Mouse (Mus musculus): ENCODE data around the gene Slc22a20. TPM values are rescaled to one million over a fixed set of nuclear protein-coding genes. Genes with fewer than 3 reads are reported as not detected.
A peak's percentile ranks its signal among the peaks of the same experiment; 100 is the strongest.

Slc22a20 gene
- polyA plus RNA-seq, 1 experiment from 2014 or later, result not detected

DNA sequence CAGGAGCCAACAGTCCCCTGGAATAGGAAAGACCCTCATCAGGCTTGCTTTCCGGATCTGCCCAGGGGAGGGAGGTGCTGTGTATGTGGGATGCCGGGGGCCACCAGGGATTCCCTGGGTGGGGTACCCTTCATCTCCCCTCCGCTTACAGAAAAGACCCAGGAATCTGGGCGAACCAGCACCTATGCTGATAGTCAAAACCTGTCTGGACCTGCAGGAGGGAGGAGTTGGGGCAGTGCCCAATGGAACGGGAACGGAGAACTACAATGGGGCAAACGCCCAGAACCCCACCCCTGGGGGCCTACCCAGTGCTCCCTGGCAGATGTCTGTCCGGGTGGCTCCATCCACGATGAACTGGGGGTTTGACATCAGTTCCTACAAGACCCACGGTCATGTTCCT lies 27.7 kb upstream of the Slc22a20 start:
- H3K4me2 ChIP-seq, result 0 out of 2 replicates have a peak overlapping the region, but pooled peaks have one; percentile 82
- H3K4me3 ChIP-seq, result no peak overlapping the region; the same call in 1 of the 2 replicates
- no peaks in the 10 kb centered on the region for H3K9me3 ChIP-seq
- peaks cover 9% of the 10 kb centered on the region for H3K27me3 ChIP-seq
- peak overlapping the region; percentile 16; the same call in 1 of the 2 replicates for H3K9ac ChIP-seq
- 78% methylated on average over 10 of the region's 10 CpGs for WGBS
- peaks cover 11% of the 10 kb centered on the region for H3K36me3 ChIP-seq
- peaks cover 27% of the 10 kb centered on the region for H3K4me1 ChIP-seq
- no peak for ATAC-seq (ENCODE audit: insufficient number of reproducible peaks, insufficient read depth, low FRiP score, low TSS enrichment, low read depth)
- no peak overlapping the region for H3K27ac ChIP-seq

DNA sequence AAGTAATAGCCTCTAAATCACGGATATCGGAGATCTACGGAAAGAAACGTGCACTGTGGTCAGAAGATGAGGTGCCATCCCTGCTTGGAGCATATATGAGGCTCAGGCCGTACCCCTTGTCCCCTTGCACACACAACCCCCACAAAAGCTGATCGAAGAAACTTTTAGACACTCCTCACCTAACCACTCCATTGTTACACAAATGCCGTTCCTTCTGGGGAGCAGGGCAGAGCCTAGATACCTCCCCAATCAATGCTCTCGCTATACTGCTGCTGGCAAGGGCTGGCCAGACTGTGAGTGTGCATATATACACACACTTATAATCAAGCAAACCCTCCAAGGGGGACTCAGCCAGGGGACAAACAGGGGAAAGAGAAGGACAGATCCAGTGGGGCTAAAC lies 23.2 kb upstream of the Slc22a20 start:
- peaks cover 26% of the 10 kb centered on the region for H3K36me3 ChIP-seq
- peaks cover 6% of the 10 kb centered on the region for H3K4me1 ChIP-seq
- no peak overlapping the region for H3K4me2 ChIP-seq
- 78% methylated on average over 8 of the region's 8 CpGs for WGBS
- H3K27ac ChIP-seq, result no peak overlapping the region
- no peak for ATAC-seq (ENCODE audit: insufficient number of reproducible peaks, insufficient read depth, low FRiP score, low TSS enrichment, low read depth)
- H3K27me3 ChIP-seq, result no peaks in the 10 kb centered on the region; the same call in 1 of the 2 replicates
- no peak overlapping the region for H3K4me3 ChIP-seq
- H3K9ac ChIP-seq, result no peak overlapping the region
- no peaks in the 10 kb centered on the region for H3K9me3 ChIP-seq

DNA sequence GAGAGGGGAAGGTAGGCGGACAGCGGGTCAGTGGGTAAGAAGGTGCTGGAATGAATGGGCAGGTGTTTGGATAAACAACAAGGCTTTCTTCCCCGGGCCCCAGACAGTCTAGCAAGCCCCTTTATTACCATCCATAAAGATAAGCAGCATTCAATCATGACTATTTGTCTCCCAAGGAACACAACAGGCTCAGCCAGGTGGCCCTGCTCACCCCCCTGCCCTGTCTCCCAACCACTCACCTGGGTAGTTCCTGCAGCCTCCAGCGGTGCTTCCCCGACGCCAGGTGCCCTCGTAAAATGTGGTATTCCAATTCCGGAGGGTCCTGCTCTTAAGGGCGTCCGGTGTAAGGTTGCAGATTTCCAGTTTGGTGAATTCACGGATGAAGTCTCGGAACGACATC lies 21.1 kb upstream of the Slc22a20 start:
- H3K9ac ChIP-seq, result no peak overlapping the region
- no peaks in the 10 kb centered on the region for H3K4me1 ChIP-seq
- H3K4me2 ChIP-seq, result no peak overlapping the region
- no peaks in the 10 kb centered on the region for H3K9me3 ChIP-seq
- no peak overlapping the region for H3K4me3 ChIP-seq
- peaks cover 26% of the 10 kb centered on the region for H3K36me3 ChIP-seq
- H3K27me3 ChIP-seq, result no peaks in the 10 kb centered on the region
- 77% methylated on average over 13 of the region's 13 CpGs for WGBS
- H3K27ac ChIP-seq, result no peak overlapping the region
- no peak for ATAC-seq (ENCODE audit: insufficient number of reproducible peaks, insufficient read depth, low FRiP score, low TSS enrichment, low read depth)

- Histone ChIP-seq H3K36me3 (peaks cover 26% of the 10 kb centered on the region), H3K27ac (no peak overlapping the region), H3K27me3 (no peaks in the 10 kb centered on the region), H3K4me1 (no peaks in the 10 kb centered on the region), H3K4me3 (no peak overlapping the region), H3K9ac (no peak overlapping the region), H3K9me3 (no peaks in the 10 kb centered on the region), H3K4me2 (no peak overlapping the region)
- no peak for ATAC-seq (ENCODE audit: insufficient number of reproducible peaks, insufficient read depth, low FRiP score, low TSS enrichment, low read depth)
- 59% methylated on average over 11 of the region's 11 CpGs for WGBS
Measured at GRCm38 (mm10) chr19:6005541-6005940, 19.6 kb upstream of the Slc22a20 start.

DNA sequence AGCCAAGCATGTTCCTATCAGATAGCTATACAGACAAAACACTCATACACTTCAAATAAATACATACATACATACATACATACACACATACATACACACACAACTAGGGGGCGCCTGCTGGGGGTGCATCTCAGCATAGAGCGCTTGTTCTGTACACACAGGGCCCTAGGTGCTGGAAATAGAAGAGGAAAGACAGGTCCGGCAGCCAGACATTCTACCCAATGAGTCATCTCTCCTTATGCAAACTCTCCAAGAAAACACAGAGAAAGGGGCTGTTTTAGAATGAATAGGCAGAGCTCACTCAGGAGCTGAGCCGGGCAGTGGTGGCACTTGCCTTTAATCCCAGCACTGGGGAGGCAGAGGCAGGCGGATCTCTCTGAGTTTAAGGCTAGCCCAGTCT lies 14.0 kb upstream of the Slc22a20 start:
- Histone ChIP-seq H3K36me3 (0 out of 2 replicates have a peak, but pooled peaks cover 10% of the 10 kb centered on the region), H3K27ac (no peak overlapping the region), H3K27me3 (no peaks in the 10 kb centered on the region), H3K9ac (no peak overlapping the region), H3K4me1 (no peaks in the 10 kb centered on the region), H3K4me3 (no peak overlapping the region), H3K9me3 (no peaks in the 10 kb centered on the region), H3K4me2 (no peak overlapping the region)
- ATAC-seq (ENCODE audit: insufficient number of reproducible peaks, insufficient read depth, low FRiP score, low TSS enrichment, low read depth), result no peak
- 77% methylated on average over 5 of the region's 5 CpGs for WGBS

DNA sequence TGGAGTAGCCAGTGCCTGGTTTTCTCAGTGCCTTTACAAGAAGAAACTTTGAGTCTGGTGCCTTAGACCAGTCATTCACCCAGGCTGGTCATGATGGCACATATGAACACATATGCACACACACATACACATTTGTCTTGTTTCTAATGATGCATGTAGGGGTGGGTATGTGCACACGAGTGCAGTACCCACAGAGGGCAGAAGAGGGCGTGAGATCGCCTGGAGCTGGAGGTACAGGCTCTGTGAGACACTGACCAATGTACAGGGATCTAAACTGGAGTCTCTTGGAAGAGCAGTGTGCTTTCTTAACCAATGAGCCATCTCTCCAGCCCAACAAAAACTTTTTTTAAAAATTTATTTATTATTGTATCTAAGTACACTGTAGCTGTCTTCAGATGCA lies 12.2 kb upstream of the Slc22a20 start:
- WGBS, result 78% methylated on average over 3 of the region's 3 CpGs
- Histone ChIP-seq H3K9me3 (no peaks in the 10 kb centered on the region), H3K27me3 (no peaks in the 10 kb centered on the region), H3K4me2 (no peak overlapping the region), H3K4me3 (no peak overlapping the region), H3K27ac (no peak overlapping the region), H3K4me1 (no peaks in the 10 kb centered on the region), H3K9ac (no peak overlapping the region), H3K36me3 (0 out of 2 replicates have a peak, but pooled peaks cover 13% of the 10 kb centered on the region)
- ATAC-seq (ENCODE audit: insufficient number of reproducible peaks, insufficient read depth, low FRiP score, low TSS enrichment, low read depth), result no peak

DNA sequence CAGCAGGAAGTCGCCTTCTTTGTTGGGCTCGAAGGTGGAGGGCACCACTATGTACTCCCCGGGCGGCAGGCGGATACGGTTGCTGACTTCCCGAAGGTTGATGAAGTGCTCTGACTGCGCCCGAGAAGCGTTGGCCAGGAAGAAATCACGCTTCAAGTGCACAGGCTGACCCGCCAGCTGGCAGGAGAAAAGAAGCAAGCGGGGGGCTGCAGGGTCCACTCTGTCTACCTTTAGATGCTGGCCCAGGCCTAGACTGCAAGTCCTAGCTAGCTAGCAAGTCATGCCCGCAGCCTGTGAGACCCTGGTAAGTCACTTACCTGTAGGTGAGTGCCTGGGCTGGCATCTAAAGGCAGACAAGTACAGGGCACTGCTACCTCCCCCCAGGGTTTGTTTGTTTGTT lies 8.8 kb upstream of the Slc22a20 start:
- Histone ChIP-seq H3K36me3 (peaks cover 25% of the 10 kb centered on the region), H3K27me3 (no peaks in the 10 kb centered on the region), H3K9me3 (no peaks in the 10 kb centered on the region), H3K27ac (no peak overlapping the region), H3K4me2 (no peak overlapping the region), H3K9ac (no peak overlapping the region), H3K4me3 (no peak overlapping the region), H3K4me1 (peaks cover 1% of the 10 kb centered on the region; the same call in 1 of the 2 replicates)
- no peak for ATAC-seq (ENCODE audit: insufficient number of reproducible peaks, insufficient read depth, low FRiP score, low TSS enrichment, low read depth)
- 77% methylated on average over 14 of the region's 14 CpGs for WGBS

DNA sequence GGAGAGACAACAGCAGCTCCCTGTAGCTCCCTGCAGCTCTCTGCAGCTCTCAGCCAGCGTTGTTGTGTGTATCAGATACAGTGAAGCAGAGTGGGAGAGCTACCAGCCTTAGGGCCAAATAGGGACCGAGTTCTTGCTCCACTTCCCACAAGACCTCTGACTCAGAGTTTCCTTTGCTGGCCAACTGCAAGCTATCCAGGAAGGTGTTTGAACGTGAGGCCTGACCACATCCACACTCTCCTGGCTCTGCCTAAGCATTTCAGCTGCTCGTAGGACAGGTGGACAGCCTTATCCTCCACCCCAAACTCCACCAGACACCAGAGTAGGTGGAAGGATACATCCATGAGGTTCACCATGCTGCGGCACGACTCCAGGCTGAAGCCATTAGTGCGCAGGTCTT lies 6.1 kb upstream of the Slc22a20 start:
- Histone ChIP-seq H3K4me1 (peaks cover 12% of the 10 kb centered on the region), H3K4me2 (no peak overlapping the region), H3K27ac (no peak overlapping the region), H3K4me3 (no peak overlapping the region), H3K9me3 (no peaks in the 10 kb centered on the region), H3K9ac (no peak overlapping the region), H3K27me3 (no peaks in the 10 kb centered on the region), H3K36me3 (peaks cover 18% of the 10 kb centered on the region)
- WGBS, result 81% methylated on average over 7 of the region's 7 CpGs
- ATAC-seq (ENCODE audit: insufficient number of reproducible peaks, insufficient read depth, low FRiP score, low TSS enrichment, low read depth), result no peak

DNA sequence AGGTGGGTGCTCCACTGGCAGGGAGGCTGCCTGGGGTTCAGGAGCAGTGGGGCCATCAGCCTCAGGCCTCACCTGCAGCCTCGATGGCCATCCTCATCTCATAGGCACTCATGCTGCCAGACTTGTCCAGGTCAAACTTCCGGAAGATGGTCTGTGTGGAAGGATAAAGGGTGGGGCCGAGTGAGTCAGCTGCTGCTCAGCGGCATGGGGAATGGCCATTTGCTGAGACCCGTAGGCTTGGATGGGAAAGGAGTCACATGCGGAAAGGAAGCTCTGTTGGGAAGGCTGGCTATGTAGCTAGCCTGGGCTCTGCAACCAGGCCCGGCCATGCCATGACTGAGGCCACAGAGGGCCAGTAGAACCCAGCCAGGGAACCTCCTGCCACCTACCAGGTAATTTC lies 5.5 kb upstream of the Slc22a20 start:
- ATAC-seq (ENCODE audit: insufficient number of reproducible peaks, insufficient read depth, low FRiP score, low TSS enrichment, low read depth), result no peak
- Histone ChIP-seq H3K27me3 (no peaks in the 10 kb centered on the region), H3K4me3 (no peak overlapping the region), H3K4me1 (peaks cover 12% of the 10 kb centered on the region), H3K9ac (no peak overlapping the region), H3K4me2 (no peak overlapping the region), H3K9me3 (no peaks in the 10 kb centered on the region), H3K27ac (no peak overlapping the region), H3K36me3 (peaks cover 18% of the 10 kb centered on the region)
- 85% methylated on average over 7 of the region's 7 CpGs for WGBS

DNA sequence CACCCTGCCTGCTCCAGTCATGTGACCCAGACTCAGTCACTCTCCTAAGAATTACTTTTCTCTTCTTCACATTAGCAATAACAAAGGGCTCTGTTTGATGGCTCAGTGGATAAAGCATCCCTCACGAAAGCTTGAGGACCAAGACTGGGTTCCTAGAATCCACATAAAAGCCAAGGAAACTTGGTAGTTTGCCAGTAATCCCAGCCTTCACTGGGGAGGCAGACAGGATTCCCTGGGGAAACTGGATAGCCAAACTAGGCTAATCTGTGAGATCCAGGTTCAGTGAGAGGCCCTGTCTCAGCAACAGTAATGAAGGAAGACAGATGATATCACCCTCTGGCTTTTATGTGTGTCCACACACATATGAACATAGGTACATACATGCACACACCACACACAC lies 5.0 kb upstream of the Slc22a20 start:
- H3K4me3 ChIP-seq, result no peak overlapping the region
- WGBS, result 53% methylated on average over 1 of the region's 1 CpGs
- H3K27ac ChIP-seq, result no peak overlapping the region
- no peaks in the 10 kb centered on the region for H3K9me3 ChIP-seq
- no peak for ATAC-seq (ENCODE audit: insufficient number of reproducible peaks, insufficient read depth, low FRiP score, low TSS enrichment, low read depth)
- H3K4me1 ChIP-seq, result peaks cover 12% of the 10 kb centered on the region
- H3K4me2 ChIP-seq, result no peak overlapping the region
- H3K27me3 ChIP-seq, result no peaks in the 10 kb centered on the region
- peaks cover 17% of the 10 kb centered on the region for H3K36me3 ChIP-seq
- no peak overlapping the region for H3K9ac ChIP-seq

DNA sequence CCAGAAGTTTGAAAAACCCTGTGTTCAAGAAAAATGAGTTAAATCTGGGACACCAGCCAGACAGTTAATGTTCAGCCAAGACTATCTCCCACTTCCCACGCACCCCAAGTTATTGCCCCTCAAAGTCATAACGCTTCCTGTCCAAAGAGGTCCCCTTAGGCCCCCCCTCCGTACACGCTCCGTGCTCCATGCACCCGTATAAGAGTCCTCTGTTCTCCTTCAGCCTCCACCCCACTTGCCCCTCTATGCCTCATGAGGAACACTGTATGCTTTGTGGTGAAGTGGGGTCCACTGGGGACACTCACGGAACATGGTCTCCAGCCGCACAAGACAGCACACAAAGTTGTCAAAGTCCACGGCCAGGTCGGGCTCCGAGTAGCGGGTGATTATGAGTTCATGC lies 4.1 kb upstream of the Slc22a20 start:
- H3K4me3 ChIP-seq, result no peak overlapping the region

DNA sequence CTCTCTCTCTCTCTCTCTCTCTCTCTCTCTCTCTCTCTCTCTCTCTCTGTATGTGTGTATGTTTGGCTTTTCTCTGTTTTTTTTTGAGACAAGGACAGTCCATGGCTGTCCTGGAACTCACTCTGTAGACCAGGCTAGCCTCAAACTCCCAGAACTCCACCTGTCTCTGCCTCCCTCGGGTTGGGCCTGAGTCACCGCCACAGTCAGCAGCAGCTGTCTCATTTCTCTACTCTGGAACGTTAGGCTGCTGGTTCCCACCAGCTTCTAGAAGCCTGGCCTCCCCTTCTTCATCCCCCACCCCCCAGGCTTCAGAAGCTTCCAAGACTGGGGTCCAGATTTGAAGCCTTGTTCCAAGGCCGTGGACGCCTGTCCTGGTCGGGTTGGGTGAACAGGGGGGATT lies 3.6 kb upstream of the Slc22a20 start:
- peak overlapping the region; percentile 71; the same call in 1 of the 2 replicates for H3K27ac ChIP-seq
- no peak overlapping the region for H3K4me3 ChIP-seq
- peaks cover 12% of the 10 kb centered on the region for H3K4me1 ChIP-seq
- H3K9me3 ChIP-seq, result no peaks in the 10 kb centered on the region
- 67% methylated on average over 6 of the region's 6 CpGs for WGBS
- H3K27me3 ChIP-seq, result no peaks in the 10 kb centered on the region
- no peak for ATAC-seq (ENCODE audit: insufficient number of reproducible peaks, insufficient read depth, low FRiP score, low TSS enrichment, low read depth)
- H3K4me2 ChIP-seq, result peak overlapping the region; percentile 48; the same call in 1 of the 2 replicates
- H3K36me3 ChIP-seq, result peaks cover 15% of the 10 kb centered on the region
- H3K9ac ChIP-seq, result no peak overlapping the region

More for the DNA sequence above, 4.1 kb upstream of the Slc22a20 start:
- no peak for ATAC-seq (ENCODE audit: insufficient number of reproducible peaks, insufficient read depth, low FRiP score, low TSS enrichment, low read depth)
- Histone ChIP-seq H3K27ac (no peak overlapping the region), H3K36me3 (peaks cover 15% of the 10 kb centered on the region), H3K9ac (no peak overlapping the region), H3K27me3 (no peaks in the 10 kb centered on the region), H3K4me2 (no peak overlapping the region), H3K9me3 (no peaks in the 10 kb centered on the region), H3K4me1 (peaks cover 12% of the 10 kb centered on the region)
- 93% methylated on average over 12 of the region's 12 CpGs for WGBS

Measured in embryonic facial prominence, embryonic 13.5 days (tissue).